Mouse (Mus musculus): ENCODE results near the gene Fzd7. TPM values are rescaled to one million over a fixed set of nuclear protein-coding genes. Genes with fewer than 3 reads are reported as not detected.

Gene Fzd7
- polyA plus RNA-seq, 1 experiment: 51.7 TPM

DNA sequence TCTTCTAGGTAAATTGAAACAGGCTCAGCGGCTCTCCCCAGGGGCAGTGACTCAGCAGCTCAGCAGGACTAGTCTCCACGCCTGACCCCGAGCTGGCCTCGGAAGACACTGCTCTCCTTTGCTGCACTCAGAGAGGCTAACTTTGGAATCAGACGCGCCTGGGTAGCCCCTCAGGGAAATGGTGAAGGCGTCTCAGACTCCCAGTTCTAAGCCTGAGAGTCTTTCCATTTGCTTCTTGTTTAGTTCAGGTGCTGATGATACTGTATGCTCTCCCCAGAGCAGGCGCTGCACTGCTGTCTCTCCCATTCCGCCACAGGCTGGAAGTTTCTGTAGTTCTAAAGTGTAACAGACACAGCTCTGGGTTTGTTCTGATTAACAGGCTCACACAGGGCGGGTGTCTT lies 5.4 kb downstream of the Fzd7 start:
- Histone ChIP-seq H3K4me1 (ENCODE audit: control insufficient read depth, insufficient read depth, low read length) (peaks cover 3% of the 10 kb centered on the region), H3K36me3 (ENCODE audit: control insufficient read depth, insufficient read depth, low read length, poor library complexity, severe bottlenecking) (peaks cover 29% of the 10 kb centered on the region), H3K27ac (ENCODE audit: insufficient read depth, low read length) (peak overlapping the region; percentile 99), H3K4me3 (ENCODE audit: low read depth, low read length) (peak overlapping the region; percentile 61), H3K27me3 (ENCODE audit: control insufficient read depth, insufficient read depth, low read length, poor library complexity, severe bottlenecking) (no peaks in the 10 kb centered on the region), H3K9me3 (replicated peaks; ENCODE audit: control insufficient read depth, insufficient read depth, low read length, poor library complexity, severe bottlenecking) (no peaks in the 10 kb centered on the region), H3K9ac (ENCODE audit: low read depth, poor library complexity, severe bottlenecking) (peak overlapping the region; percentile 51)
- TF ChIP-seq POLR2A (IDR thresholded peaks at IDR 0.05; ENCODE audit: insufficient read depth, low read length) (no peak), EP300 (IDR thresholded peaks at IDR 0.05; ENCODE audit: insufficient read depth, low read depth, low read length) (peak; percentile 99), CTCF (IDR thresholded peaks at IDR 0.05; ENCODE audit: low read depth, low read length) (no peak)

DNA sequence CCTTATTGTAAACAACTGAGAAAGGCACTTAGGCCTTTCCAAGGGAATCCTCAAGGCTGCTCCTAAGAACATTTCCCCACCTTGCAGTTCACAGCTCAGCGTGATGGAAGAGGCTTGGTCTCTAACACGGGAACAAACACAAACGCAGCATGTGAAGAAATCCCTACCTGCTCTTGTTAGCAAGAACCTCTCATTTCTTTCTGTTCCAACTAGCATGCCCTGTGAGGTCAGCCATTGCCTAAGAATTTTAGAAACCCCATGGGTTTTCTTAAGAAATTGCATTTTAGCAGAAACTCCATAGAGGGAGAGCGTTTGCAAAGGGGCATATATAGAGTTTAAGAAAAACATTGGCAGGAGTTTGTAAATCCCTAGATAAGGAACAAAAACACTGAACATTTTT lies 6.3 kb downstream of the Fzd7 start:
- H3K27me3 ChIP-seq (ENCODE audit: control insufficient read depth, insufficient read depth, low read length, poor library complexity, severe bottlenecking): no peaks in the 10 kb centered on the region
- peak overlapping the region; percentile 51; the same call in 1 of the 2 replicates for H3K9ac ChIP-seq (ENCODE audit: low read depth, poor library complexity, severe bottlenecking)
- H3K4me1 ChIP-seq (ENCODE audit: control insufficient read depth, insufficient read depth, low read length): peaks cover 3% of the 10 kb centered on the region
- no peaks in the 10 kb centered on the region for H3K9me3 ChIP-seq (replicated peaks; ENCODE audit: control insufficient read depth, insufficient read depth, low read length, poor library complexity, severe bottlenecking)
- no peak overlapping the region for H3K4me3 ChIP-seq (ENCODE audit: low read depth, low read length)
- H3K27ac ChIP-seq (ENCODE audit: insufficient read depth, low read length): peak overlapping the region; percentile 55
- H3K36me3 ChIP-seq (ENCODE audit: control insufficient read depth, insufficient read depth, low read length, poor library complexity, severe bottlenecking): peaks cover 29% of the 10 kb centered on the region
- TF ChIP-seq POLR2A (IDR thresholded peaks at IDR 0.05; ENCODE audit: insufficient read depth, low read length): no peak
- no peak for TF ChIP-seq CTCF (IDR thresholded peaks at IDR 0.05; ENCODE audit: low read depth, low read length)
- no peak for TF ChIP-seq EP300 (IDR thresholded peaks at IDR 0.05; ENCODE audit: insufficient read depth, low read depth, low read length)

DNA sequence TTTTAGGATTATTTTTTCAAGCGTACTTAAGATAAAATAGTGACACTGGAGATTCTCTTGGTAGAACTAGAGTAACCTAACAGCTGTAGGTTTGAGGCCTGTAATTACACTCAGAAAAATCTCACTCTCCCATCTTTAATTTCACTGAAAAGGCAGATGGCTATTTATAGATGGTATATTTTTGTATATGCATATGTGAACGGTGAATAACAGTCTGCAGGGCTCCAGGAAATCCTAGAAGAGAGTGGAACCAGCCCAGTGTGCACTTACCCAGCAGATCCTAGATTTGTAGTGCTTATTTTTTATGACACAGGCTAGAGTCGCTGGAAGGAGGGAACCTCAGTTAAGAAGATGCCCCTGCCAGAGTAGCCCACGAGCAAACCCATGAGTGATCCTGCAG lies 6.8 kb downstream of the Fzd7 start:
- H3K4me3 ChIP-seq (ENCODE audit: low read depth, low read length): no peak overlapping the region
- H3K4me1 ChIP-seq (ENCODE audit: control insufficient read depth, insufficient read depth, low read length): peaks cover 3% of the 10 kb centered on the region
- no peak overlapping the region for H3K9ac ChIP-seq (ENCODE audit: low read depth, poor library complexity, severe bottlenecking)
- peaks cover 29% of the 10 kb centered on the region for H3K36me3 ChIP-seq (ENCODE audit: control insufficient read depth, insufficient read depth, low read length, poor library complexity, severe bottlenecking)
- no peak overlapping the region for H3K27ac ChIP-seq (ENCODE audit: insufficient read depth, low read length)
- H3K27me3 ChIP-seq (ENCODE audit: control insufficient read depth, insufficient read depth, low read length, poor library complexity, severe bottlenecking): no peaks in the 10 kb centered on the region
- no peaks in the 10 kb centered on the region for H3K9me3 ChIP-seq (replicated peaks; ENCODE audit: control insufficient read depth, insufficient read depth, low read length, poor library complexity, severe bottlenecking)
- TF ChIP-seq CTCF (IDR thresholded peaks at IDR 0.05; ENCODE audit: low read depth, low read length) (no peak), EP300 (IDR thresholded peaks at IDR 0.05; ENCODE audit: insufficient read depth, low read depth, low read length) (no peak), POLR2A (IDR thresholded peaks at IDR 0.05; ENCODE audit: insufficient read depth, low read length) (no peak)

DNA sequence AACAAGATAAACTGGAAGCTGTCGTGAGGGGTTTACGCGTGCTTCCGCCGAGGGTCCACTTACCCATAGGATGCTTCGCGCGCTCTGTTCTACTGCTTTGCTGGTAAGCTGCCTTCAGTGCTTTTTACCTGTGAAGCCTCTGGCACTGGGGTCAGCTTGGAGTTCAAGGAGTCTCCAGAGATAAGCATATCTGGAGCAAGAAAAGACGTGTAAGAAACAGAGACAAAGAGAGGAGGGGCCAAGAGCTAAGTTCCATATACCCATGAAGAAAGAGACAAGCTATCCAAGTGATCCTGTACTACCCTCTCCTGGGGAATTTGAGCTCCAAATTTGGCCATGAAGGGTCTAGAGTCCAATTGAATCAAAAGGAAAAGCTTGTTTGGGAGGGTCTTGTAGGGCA lies 9.3 kb downstream of the Fzd7 start:
- H3K27ac ChIP-seq (ENCODE audit: insufficient read depth, low read length): no peak overlapping the region
- H3K27me3 ChIP-seq (ENCODE audit: control insufficient read depth, insufficient read depth, low read length, poor library complexity, severe bottlenecking): no peaks in the 10 kb centered on the region
- peaks cover 12% of the 10 kb centered on the region for H3K36me3 ChIP-seq (ENCODE audit: control insufficient read depth, insufficient read depth, low read length, poor library complexity, severe bottlenecking)
- no peaks in the 10 kb centered on the region for H3K9me3 ChIP-seq (replicated peaks; ENCODE audit: control insufficient read depth, insufficient read depth, low read length, poor library complexity, severe bottlenecking)
- H3K4me3 ChIP-seq (ENCODE audit: low read depth, low read length): no peak overlapping the region
- peaks cover 3% of the 10 kb centered on the region for H3K4me1 ChIP-seq (ENCODE audit: control insufficient read depth, insufficient read depth, low read length)
- TF ChIP-seq CTCF (IDR thresholded peaks at IDR 0.05; ENCODE audit: low read depth, low read length) (no peak), EP300 (IDR thresholded peaks at IDR 0.05; ENCODE audit: insufficient read depth, low read depth, low read length) (no peak), POLR2A (IDR thresholded peaks at IDR 0.05; ENCODE audit: insufficient read depth, low read length) (no peak)
- no peak overlapping the region for H3K9ac ChIP-seq (ENCODE audit: low read depth, poor library complexity, severe bottlenecking)

DNA sequence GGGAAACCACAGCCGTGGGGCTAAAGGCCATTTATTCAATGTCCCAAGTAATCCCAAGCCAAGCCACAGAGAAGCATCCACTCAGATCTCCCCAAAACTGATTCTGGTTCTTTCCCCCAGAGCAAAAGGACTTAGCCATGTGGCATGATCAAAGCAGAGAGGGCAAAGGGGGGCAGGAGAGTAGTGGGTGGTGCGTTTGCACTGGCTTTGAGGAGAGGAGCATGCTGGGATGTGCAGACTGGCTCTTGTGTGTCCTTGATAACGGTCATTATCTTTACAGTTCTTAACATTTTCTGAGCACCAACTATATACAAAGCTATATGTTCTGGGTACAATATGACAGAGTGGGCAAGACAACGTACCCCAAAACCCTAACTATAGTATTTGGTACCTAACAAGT lies 10.2 kb downstream of the Fzd7 start:
- no peaks in the 10 kb centered on the region for H3K27me3 ChIP-seq (ENCODE audit: control insufficient read depth, insufficient read depth, low read length, poor library complexity, severe bottlenecking)
- H3K4me1 ChIP-seq (ENCODE audit: control insufficient read depth, insufficient read depth, low read length): peaks cover 3% of the 10 kb centered on the region
- H3K36me3 ChIP-seq (ENCODE audit: control insufficient read depth, insufficient read depth, low read length, poor library complexity, severe bottlenecking): peaks cover 12% of the 10 kb centered on the region
- H3K9me3 ChIP-seq (replicated peaks; ENCODE audit: control insufficient read depth, insufficient read depth, low read length, poor library complexity, severe bottlenecking): no peaks in the 10 kb centered on the region
- H3K27ac ChIP-seq (ENCODE audit: insufficient read depth, low read length): no peak overlapping the region
- no peak overlapping the region for H3K4me3 ChIP-seq (ENCODE audit: low read depth, low read length)
- TF ChIP-seq EP300 (IDR thresholded peaks at IDR 0.05; ENCODE audit: insufficient read depth, low read depth, low read length): no peak
- TF ChIP-seq CTCF (IDR thresholded peaks at IDR 0.05; ENCODE audit: low read depth, low read length): no peak
- TF ChIP-seq POLR2A (IDR thresholded peaks at IDR 0.05; ENCODE audit: insufficient read depth, low read length): no peak
- H3K9ac ChIP-seq (ENCODE audit: low read depth, poor library complexity, severe bottlenecking): no peak overlapping the region

DNA sequence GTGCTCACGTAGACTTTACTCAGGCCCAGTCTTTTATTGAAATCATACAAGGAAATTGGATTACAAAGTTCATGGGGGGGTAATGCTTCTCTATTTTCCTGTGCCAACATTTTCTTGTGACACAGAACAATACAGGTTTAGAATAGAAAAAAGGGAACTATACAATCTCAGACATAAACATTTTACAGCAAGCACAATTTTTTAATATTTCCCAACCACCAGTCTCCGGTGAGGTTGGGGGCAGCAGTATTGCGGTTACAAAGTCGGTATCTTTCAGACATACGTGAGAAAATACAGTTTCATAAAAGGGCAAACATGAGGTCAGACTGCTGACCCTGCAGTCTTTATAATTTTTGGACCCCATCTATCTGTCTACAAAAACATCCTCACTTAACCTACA lies 13.7 kb downstream of the Fzd7 start:
- Histone ChIP-seq H3K27ac (ENCODE audit: insufficient read depth, low read length) (no peak overlapping the region), H3K4me1 (ENCODE audit: control insufficient read depth, insufficient read depth, low read length) (no peaks in the 10 kb centered on the region), H3K4me3 (ENCODE audit: low read depth, low read length) (no peak overlapping the region), H3K36me3 (ENCODE audit: control insufficient read depth, insufficient read depth, low read length, poor library complexity, severe bottlenecking) (0 out of 2 replicates have a peak, but pooled peaks cover under 1% of the 10 kb centered on the region), H3K27me3 (ENCODE audit: control insufficient read depth, insufficient read depth, low read length, poor library complexity, severe bottlenecking) (no peaks in the 10 kb centered on the region; the same call in 1 of the 2 replicates), H3K9ac (ENCODE audit: low read depth, poor library complexity, severe bottlenecking) (no peak overlapping the region), H3K9me3 (replicated peaks; ENCODE audit: control insufficient read depth, insufficient read depth, low read length, poor library complexity, severe bottlenecking) (no peaks in the 10 kb centered on the region)
- TF ChIP-seq POLR2A (IDR thresholded peaks at IDR 0.05; ENCODE audit: insufficient read depth, low read length): no peak
- no peak for TF ChIP-seq CTCF (IDR thresholded peaks at IDR 0.05; ENCODE audit: low read depth, low read length)
- no peak for TF ChIP-seq EP300 (IDR thresholded peaks at IDR 0.05; ENCODE audit: insufficient read depth, low read depth, low read length)
